Mouse (Mus musculus) embryonic stem cell, embryonic (primary cell): ENCODE data around the gene Med13l.

ENCODE experiments used
- CTCF ChIA-PET, 4 experiments: fragments of 300-600 bp in 2 of 4; fragments of 350-600 bp in 2 of 4; sonication (Branson Sonifier 250); formaldehyde crosslinking; loops; one replicate each; lab custom pipeline; 2022; ENCODE audit warnings: inconsistent platforms in 2 of 4; lab: Charles Lee
- POLR2A ChIA-PET, 4 experiments: fragments of 300-600 bp in 2 of 4; fragments of 350-600 bp in 2 of 4; sonication (Branson Sonifier 250); formaldehyde crosslinking; loops; one replicate each; lab custom pipeline; 2022; ENCODE audit warnings: antibody characterized with exemption in 4 of 4, inconsistent platforms in 1 of 4; lab: Charles Lee

Med13l gene

DNA sequence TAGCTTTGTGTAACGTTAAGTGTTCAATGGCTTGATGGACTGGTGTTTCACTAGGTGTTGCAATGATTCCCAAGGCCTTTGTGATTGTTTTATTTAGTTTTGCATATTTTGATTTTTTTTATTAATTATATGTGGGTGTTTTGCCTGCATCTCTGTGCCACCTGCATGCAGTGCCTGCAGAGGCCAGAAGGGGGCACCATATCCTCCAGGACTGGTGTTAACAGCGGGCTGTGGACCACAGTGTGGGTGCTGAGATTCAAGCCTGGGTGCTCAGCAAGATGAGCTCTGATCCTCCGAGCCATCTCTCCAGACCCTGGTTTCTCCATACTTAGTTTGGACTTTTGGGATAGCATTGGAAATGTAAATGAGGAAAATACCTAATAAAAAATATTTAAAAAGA is 143.7 kb downstream of the Med13l start:
- CTCF ChIA-PET, result interaction anchor here (0.6 to 2.3 kb wide), 43 partner anchors 9 to 724 kb away, joined by 3 to 13 read pairs (median 3); no protein-coding TSS in a partner anchor

DNA sequence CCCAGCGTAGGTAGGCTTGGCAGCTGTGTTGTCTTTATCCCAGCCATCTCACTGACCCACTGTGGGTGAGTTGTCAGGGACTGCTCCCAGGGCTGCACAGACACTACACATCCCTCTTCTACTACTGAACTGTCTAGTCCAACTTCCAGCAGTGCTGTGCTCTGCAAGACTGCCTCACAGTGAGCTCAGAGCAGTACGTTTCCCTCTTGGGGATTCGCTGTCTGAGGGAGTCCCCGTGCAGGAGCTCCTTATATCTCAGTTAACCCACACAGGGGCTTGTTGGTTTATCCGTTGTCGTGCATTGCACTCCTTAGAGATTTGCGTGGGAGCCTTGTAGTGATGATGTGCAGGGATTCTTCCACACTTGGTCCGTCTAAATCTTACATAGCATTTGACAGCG is 144.5 kb downstream of the Med13l start:
- ChIA-PET POLR2A (interaction anchor here in 2 of 4 experiments (0.9 to 1.3 kb wide), 5 partner anchors 13 to 234 kb away, joined by 3 read pairs; no protein-coding TSS in a partner anchor), CTCF (interaction anchor here (0.6 to 2.3 kb wide), 15 partner anchors 10 to 436 kb away, joined by 3 to 13 read pairs (median 3); no protein-coding TSS in a partner anchor)

More for the DNA sequence above, 143.7 kb downstream of the Med13l start:
- POLR2A ChIA-PET, result interaction anchor here in 2 of 4 experiments (0.6 to 1.8 kb wide), 11 partner anchors 9 to 257 kb away, joined by 3 to 9 read pairs (median 3); no protein-coding TSS in a partner anchor

DNA sequence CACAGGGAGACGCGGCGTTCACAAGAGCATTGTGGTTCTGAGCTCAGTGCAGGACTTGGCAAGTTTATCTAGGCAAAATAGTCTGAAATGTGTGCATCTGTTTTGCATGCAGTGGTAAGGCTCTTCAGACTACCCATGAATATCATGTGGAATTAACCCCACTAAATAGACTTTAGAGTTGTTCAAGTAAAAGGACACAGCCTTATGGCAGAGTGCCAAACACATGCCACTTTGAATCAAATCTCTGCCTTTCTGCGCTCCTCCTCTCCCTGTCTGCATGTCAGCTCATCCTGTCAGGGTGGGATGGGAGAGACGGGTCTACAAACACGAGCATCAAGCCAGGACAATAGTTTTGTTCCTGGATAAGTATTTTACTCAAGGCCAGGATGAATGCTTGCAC is 145.5 kb downstream of the Med13l start:
- POLR2A ChIA-PET, result interaction anchor here in 2 of 4 experiments (0.9 to 1.3 kb wide), 3 partner anchors 14 to 48 kb away, joined by 3 read pairs; no protein-coding TSS in a partner anchor
- CTCF ChIA-PET, result interaction anchor here (0.6 to 1.7 kb wide), 6 partner anchors 8 to 351 kb away, joined by 3 to 6 read pairs (median 3); no protein-coding TSS in a partner anchor

DNA sequence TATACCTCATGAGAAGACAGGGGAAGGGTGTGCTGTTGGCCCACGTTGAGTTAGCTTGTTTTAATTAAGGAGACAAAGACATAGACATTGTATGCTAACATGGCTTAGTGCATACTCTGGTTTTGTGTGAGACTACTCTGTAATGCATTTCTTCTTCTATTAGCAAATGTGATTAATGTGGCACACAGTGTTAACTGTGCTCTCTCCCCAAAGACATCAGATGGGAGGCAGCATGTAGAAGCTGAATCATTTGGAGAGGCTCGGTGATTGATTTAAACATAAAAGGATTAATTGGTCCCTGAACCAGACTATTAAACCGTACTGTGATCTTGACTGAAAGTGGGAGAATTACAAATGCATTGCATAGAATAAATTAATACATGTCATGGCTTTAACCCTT is 145.9 kb downstream of the Med13l start:
- POLR2A ChIA-PET, result interaction anchor here in 1 of 4 experiments (0.9 to 1.3 kb wide), 2 partner anchors 43 to 48 kb away, joined by 3 read pairs; no protein-coding TSS in a partner anchor
- CTCF ChIA-PET, result interaction anchor here in 2 of 4 experiments (0.7 to 1.7 kb wide), 3 partner anchors 8 to 351 kb away, joined by 3 to 4 read pairs (median 3); no protein-coding TSS in a partner anchor

DNA sequence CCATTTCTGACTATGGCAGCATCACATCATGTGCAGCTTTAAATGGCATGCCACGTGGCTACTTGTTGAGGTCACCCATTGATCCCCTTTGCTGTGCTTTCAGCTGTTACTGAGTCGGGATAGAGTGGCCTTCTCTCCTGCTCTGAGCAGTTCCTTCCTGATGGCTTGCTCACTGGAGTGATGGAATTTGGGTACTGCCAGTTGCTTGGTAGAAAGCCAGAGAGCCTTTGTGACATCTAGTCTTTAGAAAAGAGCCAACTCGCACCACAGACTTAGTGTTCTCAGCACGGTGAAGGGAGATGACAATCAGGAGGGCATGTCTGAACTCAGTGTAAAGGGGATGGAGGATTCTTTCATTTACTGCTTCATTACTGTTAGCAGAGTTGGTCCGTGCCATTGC is 147.0 kb downstream of the Med13l start:
- POLR2A ChIA-PET, result interaction anchor here in 2 of 4 experiments (0.6 to 1.0 kb wide), 3 partner anchors 20 to 273 kb away, joined by 3 to 4 read pairs (median 3); no protein-coding TSS in a partner anchor

DNA sequence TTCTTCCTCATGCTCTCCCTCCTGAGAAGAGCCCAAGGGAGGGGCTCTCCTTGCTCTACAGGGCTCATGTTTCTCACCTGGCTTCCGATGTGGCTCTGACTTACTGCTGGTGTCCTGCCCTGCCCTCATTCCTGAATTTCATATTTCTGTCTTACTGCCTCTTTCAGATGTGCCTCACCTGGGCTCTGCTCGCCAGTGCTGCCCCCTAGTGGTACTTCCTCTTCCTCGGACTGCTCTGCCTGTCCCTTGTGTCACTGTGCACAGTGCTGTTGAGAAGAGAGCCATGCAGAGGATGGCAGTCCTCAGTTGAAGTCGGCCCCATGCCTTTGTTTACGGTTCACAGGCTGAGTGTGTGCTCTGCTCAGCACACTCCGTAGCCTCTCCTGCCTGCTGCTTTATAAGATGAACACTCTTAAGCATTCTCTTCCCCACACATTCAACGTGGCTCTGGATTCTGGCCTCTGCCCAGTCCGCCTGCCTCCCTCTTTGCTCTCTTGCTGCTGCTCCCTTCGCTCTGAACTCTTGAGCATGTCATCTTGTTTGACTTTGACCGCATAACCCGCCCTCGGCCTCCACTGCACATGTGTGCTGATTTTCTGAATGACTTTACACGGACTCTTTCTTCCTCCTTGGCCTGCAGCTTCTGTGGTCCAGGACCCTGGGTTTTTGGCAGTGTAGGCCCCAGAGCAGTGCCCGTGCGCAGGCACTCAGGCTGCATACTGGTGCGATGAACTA is 147.9 kb downstream of the Med13l start:
- ChIA-PET CTCF (interaction anchor here (0.5 to 1.8 kb wide), 12 partner anchors 8 to 439 kb away, joined by 3 to 5 read pairs (median 3); no protein-coding TSS in a partner anchor), POLR2A (interaction anchor here in 2 of 4 experiments (0.5 to 1.0 kb wide), 3 partner anchors 21 to 381 kb away, joined by 3 to 4 read pairs (median 3); no protein-coding TSS in a partner anchor)

More for the DNA sequence above, 147.0 kb downstream of the Med13l start:
- CTCF ChIA-PET, result interaction anchor here (0.5 to 1.6 kb wide), 12 partner anchors 9 to 458 kb away, joined by 3 to 5 read pairs (median 3); no protein-coding TSS in a partner anchor

DNA sequence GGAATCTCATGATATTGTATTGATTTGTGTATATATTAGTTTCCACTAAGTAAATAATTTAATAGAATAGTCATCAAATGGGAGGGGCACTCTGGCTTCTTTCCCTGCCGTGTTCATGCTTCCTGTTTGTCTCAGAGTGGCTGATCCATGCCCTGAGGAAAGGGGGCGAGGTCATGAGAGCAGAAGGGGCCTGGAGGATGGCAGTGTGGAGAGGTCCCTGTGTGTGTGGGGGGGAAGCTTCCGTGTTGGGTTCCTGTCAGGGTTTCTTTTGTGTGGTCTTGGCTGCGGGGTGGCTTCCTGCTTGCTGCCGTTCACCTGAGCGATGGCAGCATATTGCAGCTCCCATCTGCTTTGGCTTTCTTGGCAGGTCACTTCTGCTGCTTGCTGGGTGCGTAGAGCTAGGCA is 149.4 kb downstream of the Med13l start:
- ChIA-PET POLR2A (interaction anchor here in 1 of 4 experiments (1.7 to 1.8 kb wide), 2 partner anchors 106 to 274 kb away, joined by 3 to 4 read pairs; no protein-coding TSS in a partner anchor), CTCF (interaction anchor here in 2 of 4 experiments (1.0 to 1.8 kb wide), 4 partner anchors 8 to 104 kb away, joined by 3 to 6 read pairs (median 4); no protein-coding TSS in a partner anchor)

DNA sequence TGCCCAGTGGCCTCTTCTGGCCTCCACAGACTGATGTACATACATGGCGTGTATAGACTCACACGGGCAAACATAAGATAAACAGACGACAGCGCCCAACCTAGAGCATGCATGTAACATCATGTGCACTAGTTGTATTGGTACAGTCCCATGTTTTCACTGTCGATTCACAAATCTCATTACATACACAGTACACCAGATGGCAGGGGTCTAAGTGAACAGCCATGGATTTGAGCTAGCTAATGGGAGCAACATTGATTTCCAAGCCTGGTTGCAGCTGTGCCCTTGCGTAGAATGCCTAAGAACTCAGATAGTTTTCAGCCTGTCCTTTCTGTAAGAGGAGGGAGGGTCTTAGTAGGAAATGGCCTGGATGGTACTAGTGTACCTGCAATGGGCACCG is 155.0 kb downstream of the Med13l start:
- ChIA-PET POLR2A (interaction anchor here in 2 of 4 experiments (0.6 to 1.0 kb wide), 3 partner anchors 18 to 266 kb away, joined by 3 to 4 read pairs (median 3); no protein-coding TSS in a partner anchor), CTCF (interaction anchor here in 1 of 4 experiments (0.6 kb wide), 1 partner anchor 74 kb away, joined by 3 read pairs; no protein-coding TSS in a partner anchor)

DNA sequence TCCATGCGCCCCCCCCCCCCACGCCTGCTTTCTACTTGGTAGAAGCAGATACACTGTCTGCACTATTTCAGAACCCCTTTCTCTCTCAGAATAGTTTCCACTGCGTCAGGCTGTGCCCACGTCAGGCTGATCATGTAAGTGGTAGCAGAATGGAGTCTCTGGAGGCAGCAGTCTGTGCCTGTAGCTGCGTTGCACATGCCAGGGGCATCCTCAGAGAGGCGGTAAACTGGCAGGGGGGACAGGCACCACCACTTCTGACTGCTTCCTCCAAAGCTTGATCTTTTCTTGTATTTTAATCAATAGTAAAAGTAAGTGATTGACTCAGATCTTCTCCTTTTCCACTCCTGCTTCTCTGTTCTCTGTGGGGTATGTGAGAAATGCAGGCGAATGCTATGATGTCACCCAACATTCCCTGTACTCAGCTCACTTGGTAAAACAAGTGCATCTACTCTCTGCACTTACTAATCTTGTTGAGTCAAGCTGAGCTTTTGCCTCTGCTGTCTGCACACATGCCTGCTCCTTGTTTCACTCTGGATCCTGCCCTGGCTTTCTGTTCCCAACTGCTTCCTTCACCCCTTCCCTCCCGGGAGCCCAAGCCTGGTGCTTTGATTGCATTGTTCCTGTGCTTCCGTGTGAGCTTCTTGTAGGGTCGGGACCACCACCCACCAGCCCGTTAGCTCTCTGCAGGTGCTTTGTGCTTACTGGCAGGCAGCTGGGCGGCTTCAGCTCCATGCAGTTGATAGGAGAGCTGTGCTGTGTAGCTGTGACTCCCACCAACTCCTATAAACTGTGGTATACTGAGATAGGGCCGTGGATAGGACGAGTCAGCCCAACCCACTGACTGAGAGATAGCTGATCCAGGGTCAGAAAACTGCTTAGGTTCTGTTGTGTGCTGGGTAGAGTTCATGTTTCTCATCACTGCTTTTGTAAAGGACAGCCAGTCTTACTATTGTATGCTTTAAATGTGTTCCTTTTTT is 156.1 kb downstream of the Med13l start:
- POLR2A ChIA-PET, result interaction anchor here in 3 of 4 experiments (0.6 to 2.1 kb wide), 14 partner anchors 10 to 1390 kb away, joined by 3 to 8 read pairs (median 3); no protein-coding TSS in a partner anchor

DNA sequence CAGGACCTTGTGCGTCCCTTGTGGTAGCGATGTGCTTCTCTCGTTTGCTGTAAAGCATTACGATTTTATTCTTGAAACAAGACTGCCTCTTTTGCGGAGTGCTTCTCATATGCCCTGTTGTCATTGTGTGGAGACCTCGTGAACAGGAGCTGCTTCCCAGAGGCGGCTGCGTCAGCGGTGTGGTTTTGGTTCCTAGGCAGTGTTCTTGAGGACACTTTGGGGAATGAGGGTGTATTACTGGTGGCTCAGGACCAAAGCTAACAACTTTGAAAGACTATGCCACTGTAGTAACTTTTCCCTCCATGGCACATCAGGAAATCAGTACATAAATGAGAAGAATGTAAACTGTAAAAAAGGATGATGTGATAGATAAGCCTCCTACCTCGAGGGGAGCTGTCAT is 157.0 kb downstream of the Med13l start:
- ChIA-PET CTCF (interaction anchor here in 3 of 4 experiments (0.6 to 2.3 kb wide), 8 partner anchors 10 to 498 kb away, joined by 3 to 10 read pairs (median 3); no protein-coding TSS in a partner anchor), POLR2A (interaction anchor here in 3 of 4 experiments (0.6 to 2.1 kb wide), 7 partner anchors 9 to 70 kb away, joined by 3 to 8 read pairs (median 4); no protein-coding TSS in a partner anchor)

More for the DNA sequence above, 156.1 kb downstream of the Med13l start:
- CTCF ChIA-PET, result interaction anchor here (0.5 to 2.3 kb wide), 11 partner anchors 9 to 1024 kb away, joined by 3 to 10 read pairs (median 3); no protein-coding TSS in a partner anchor

DNA sequence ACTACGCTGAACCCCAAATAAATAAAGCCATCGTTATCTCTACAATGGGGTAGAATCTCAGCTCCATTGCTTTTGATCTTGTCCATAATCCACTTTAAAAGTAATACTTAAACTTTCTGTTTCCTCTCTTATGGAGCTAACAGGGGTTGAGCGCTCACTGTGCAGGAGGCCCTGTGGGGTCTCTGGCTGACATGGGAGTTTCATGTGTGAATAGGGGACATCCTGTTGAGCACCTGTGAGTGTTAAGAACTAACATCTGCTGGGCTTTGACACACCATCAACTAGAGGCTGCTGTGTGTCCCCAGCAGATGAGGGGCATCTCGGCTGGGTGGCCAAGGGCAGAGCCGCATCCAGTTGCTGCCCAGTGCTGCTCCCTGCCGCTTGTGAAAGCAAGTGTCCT is 157.6 kb downstream of the Med13l start:
- ChIA-PET CTCF (interaction anchor here (0.6 to 2.3 kb wide), 7 partner anchors 10 to 498 kb away, joined by 3 to 10 read pairs (median 3); no protein-coding TSS in a partner anchor), POLR2A (interaction anchor here in 2 of 4 experiments (1.1 to 2.1 kb wide), 6 partner anchors 9 to 24 kb away, joined by 3 to 8 read pairs (median 4); no protein-coding TSS in a partner anchor)

DNA sequence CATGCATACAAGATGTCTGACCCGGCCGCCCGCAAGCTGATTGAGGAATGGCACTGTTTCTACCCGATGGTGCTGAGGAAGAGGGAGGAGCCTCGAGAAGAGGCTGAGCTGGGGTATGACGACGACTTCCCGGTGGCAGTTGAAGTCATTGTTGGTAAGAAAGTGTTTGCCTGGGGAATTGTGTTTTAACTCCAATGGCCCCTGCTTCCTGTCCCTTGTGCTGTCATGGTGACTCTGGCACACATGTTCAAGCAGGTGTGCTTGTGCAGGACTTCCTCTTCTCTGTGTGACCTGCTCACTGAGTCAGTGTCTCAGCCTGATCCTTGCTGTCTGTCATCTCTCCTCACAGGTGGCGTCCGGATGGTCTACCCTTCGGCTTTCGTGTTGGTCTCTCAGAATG is 160.9 kb downstream of the Med13l start:
- ChIA-PET POLR2A (no interaction called here), CTCF (interaction anchor here in 2 of 4 experiments (0.6 to 1.0 kb wide), 3 partner anchors 18 to 387 kb away, joined by 3 to 5 read pairs (median 4); no protein-coding TSS in a partner anchor)

DNA sequence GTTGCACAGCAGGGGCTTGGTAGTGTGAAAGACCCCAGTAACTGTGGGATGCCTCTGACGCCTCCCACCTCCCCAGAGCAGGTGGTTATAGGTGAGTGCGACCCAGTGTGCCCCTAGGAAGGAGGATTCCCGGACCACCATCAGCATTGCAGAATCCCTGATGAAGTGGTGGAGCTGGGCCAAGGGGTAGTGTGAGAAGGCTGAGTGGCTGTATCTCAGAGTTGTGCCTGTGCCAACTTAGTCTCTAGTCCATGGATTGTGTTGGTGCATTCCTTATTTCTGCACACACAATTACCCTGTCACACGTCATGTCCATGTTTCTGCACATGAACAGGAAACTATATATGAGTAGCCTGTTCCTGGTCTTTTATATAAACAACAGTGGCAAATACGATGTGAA is 161.4 kb downstream of the Med13l start:
- ChIA-PET CTCF (interaction anchor here in 2 of 4 experiments (0.6 to 1.0 kb wide), 3 partner anchors 18 to 388 kb away, joined by 3 to 5 read pairs (median 4); no protein-coding TSS in a partner anchor), POLR2A (no interaction called here)

DNA sequence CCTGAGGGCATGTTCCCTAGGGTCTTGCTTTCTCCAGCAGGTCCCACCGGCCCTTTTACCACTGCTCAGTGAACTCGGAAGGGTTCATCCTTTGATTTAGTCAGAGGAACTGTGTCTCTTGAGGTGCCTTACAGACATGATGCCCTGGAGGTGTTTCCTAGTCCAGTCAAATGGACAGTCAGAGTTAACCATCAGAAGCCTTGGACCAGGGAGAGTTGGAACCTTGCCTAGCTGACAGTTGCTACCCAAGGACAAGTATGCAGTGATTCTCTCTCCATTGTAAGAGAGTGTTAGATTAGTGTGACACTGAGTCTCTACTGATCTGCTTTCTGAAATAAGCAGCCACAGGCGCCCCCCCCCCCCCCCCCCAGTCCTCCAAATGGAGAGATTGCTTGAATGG is 162.0 kb downstream of the Med13l start:
- CTCF ChIA-PET, result no interaction called here
- POLR2A ChIA-PET, result no interaction called here

DNA sequence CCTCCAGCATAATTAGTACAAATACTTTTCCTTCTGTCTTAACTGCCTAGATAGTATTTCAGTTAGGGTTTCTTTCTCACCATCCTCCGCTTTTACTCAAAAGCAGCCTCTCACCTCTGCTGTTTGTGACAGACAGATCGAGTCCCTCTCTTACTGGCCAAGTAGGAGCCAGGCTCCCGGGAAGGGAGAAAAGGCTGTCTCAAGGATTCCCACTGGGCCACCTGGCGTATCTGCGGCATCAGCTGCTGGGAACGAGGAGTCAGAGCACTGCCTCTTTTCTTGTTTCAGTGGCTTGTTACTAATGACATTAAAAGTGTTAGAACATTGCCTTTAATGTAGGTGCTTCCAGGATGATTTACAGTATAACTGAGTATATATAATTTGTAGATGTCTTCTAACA is 164.9 kb downstream of the Med13l start:
- ChIA-PET CTCF (no interaction called here), POLR2A (interaction anchor here in 1 of 4 experiments (2.9 kb wide), 1 partner anchor 9 kb away, joined by 8 read pairs; no protein-coding TSS in a partner anchor)

DNA sequence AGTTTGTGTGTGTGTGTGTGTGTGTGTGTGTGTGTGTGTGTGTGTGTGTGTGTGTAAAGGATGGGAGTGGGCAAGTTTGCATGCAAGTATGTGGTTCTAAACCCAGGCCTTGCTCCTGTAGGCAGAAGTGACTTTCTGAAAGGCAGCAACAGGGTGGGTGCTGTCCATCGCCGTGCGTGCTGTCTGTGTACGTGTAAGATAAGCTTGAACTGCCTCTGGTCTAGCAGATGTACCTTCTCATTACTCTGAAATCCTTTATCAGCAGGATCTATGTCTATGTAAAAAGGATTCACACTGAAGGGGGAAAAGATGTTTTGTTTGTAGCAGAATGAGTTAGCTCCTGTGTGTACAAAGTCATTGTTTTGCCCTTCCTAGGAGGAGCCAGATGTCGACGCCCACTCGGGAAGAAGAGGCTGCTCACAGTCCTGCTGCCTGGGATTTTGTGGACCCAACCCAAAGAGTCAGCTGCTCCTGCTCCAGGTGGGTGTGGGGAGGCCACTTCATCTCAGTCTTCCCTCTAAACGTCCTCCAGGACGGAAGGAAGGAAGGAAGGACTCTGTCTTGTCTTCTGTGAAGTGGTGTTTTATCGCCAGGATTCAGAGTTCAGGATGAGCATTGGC is 165.5 kb downstream of the Med13l start:
- CTCF ChIA-PET, result no interaction called here
- POLR2A ChIA-PET, result interaction anchor here in 2 of 4 experiments (0.8 to 2.9 kb wide), 2 partner anchors 9 to 14 kb away, joined by 3 to 8 read pairs; no protein-coding TSS in a partner anchor
